Mouse (Mus musculus): ENCODE results near the gene Npnt. TPM values are rescaled to one million over a fixed set of nuclear protein-coding genes. Genes with fewer than 3 reads are reported as not detected.

The Npnt gene
- total RNA-seq (2012; rRNA removed) = 5.8 and 8.6 TPM in 2 replicates

GRCm38 (mm10) chr3:132949791-132950528 lies at the start of gene Npnt:
Gene Npnt, minus strand, starts transcription at chr3:132950291.
- no peaks in the 10 kb centered on the region for H3K4me1 ChIP-seq (ENCODE audit: control insufficient read depth in 2 of 2, insufficient read depth in 2 of 2, low read length in 2 of 2, poor library complexity in 1 of 2)
- H3K9me3 ChIP-seq (ENCODE audit: control insufficient read depth, insufficient read depth, low read depth, low read length) = no peaks in the 10 kb centered on the region
- in situ Hi-C loops (cut with MboI; ENCODE audit: low sequenced_read_pairs in 2 of 2, unreplicated experiment in 2 of 2) = no loop called here
- H3K36me3 ChIP-seq (ENCODE audit: control insufficient read depth, insufficient read depth, low read length, poor library complexity, severe bottlenecking) = no peaks in the 10 kb centered on the region
- H3K4me3 ChIP-seq (ENCODE audit: insufficient read depth in 1 of 2, low read depth in 1 of 2, low read length in 2 of 2, poor library complexity in 1 of 2, severe bottlenecking in 1 of 2) = peak within 1 kb of the TSS; percentile 77 to 83
- H3K9ac ChIP-seq (ENCODE audit: insufficient read depth, low read depth, low read length, poor library complexity, severe bottlenecking) = peak within 1 kb of the TSS; percentile 66
- H3K27ac ChIP-seq (ENCODE audit: insufficient read depth, low read depth, low read length, poor library complexity, severe bottlenecking) = no peak within 1 kb of the TSS
- peak; percentile 33 for DNase-seq (ENCODE audit: low read depth, low spot score)
- TF ChIP-seq MAFK (IDR thresholded peaks at IDR 0.05; ENCODE audit: insufficient read depth, low read depth, low read length) = no peak
- no peak for TF ChIP-seq CHD2 (IDR thresholded peaks at IDR 0.05; ENCODE audit: low read depth, low read length)
- 0 out of 2 replicates have a peak, but pooled peaks have one; percentile 62 for TF ChIP-seq HCFC1 (IDR thresholded peaks at IDR 0.05; ENCODE audit: borderline replicate concordance, insufficient read depth, low read length)
- TF ChIP-seq ZC3H11A (IDR thresholded peaks at IDR 0.05; ENCODE audit: borderline replicate concordance, low read depth, low read length) = no peak
- no peak for TF ChIP-seq ZNF384 (IDR thresholded peaks at IDR 0.05; ENCODE audit: low read depth, low read length)

GRCm38 (mm10) chr3:132996299-132996698 lies 46.2 kb upstream of the Npnt start:
- H3K9me3 ChIP-seq (ENCODE audit: control insufficient read depth, insufficient read depth, low read depth, low read length) = no peaks in the 10 kb centered on the region
- in situ Hi-C loops (cut with MboI; ENCODE audit: low sequenced_read_pairs in 2 of 2, unreplicated experiment in 2 of 2) = no loop called here
- no peak for DNase-seq (ENCODE audit: low read depth, low spot score)
- TF ChIP-seq CHD2 (IDR thresholded peaks at IDR 0.05; ENCODE audit: low read depth, low read length) = no peak
- no peak for TF ChIP-seq MAFK (IDR thresholded peaks at IDR 0.05; ENCODE audit: insufficient read depth, low read depth, low read length)
- TF ChIP-seq ZNF384 (IDR thresholded peaks at IDR 0.05; ENCODE audit: low read depth, low read length) = no peak
- no peak for TF ChIP-seq ZC3H11A (IDR thresholded peaks at IDR 0.05; ENCODE audit: borderline replicate concordance, low read depth, low read length)
- no peak for TF ChIP-seq HCFC1 (IDR thresholded peaks at IDR 0.05; ENCODE audit: borderline replicate concordance, insufficient read depth, low read length)
- H3K4me3 ChIP-seq (ENCODE audit: insufficient read depth in 1 of 2, low read depth in 1 of 2, low read length in 2 of 2, poor library complexity in 1 of 2, severe bottlenecking in 1 of 2) = no peak overlapping the region
- no peak overlapping the region for H3K9ac ChIP-seq (ENCODE audit: insufficient read depth, low read depth, low read length, poor library complexity, severe bottlenecking)
- no peaks in the 10 kb centered on the region for H3K4me1 ChIP-seq (ENCODE audit: control insufficient read depth in 2 of 2, insufficient read depth in 2 of 2, low read length in 2 of 2, poor library complexity in 1 of 2)
- H3K27ac ChIP-seq (ENCODE audit: insufficient read depth, low read depth, low read length, poor library complexity, severe bottlenecking) = no peak overlapping the region
- H3K36me3 ChIP-seq (ENCODE audit: control insufficient read depth, insufficient read depth, low read length, poor library complexity, severe bottlenecking) = peaks cover 6% of the 10 kb centered on the region

GRCm38 (mm10) chr3:132995904-132996267 lies 45.8 kb upstream of the Npnt start:
- DNase-seq (ENCODE audit: low read depth, low spot score) = no peak
- H3K36me3 ChIP-seq (ENCODE audit: control insufficient read depth, insufficient read depth, low read length, poor library complexity, severe bottlenecking) = peaks cover 6% of the 10 kb centered on the region
- no peak overlapping the region for H3K4me3 ChIP-seq (ENCODE audit: insufficient read depth in 1 of 2, low read depth in 1 of 2, low read length in 2 of 2, poor library complexity in 1 of 2, severe bottlenecking in 1 of 2)
- no peak overlapping the region for H3K9ac ChIP-seq (ENCODE audit: insufficient read depth, low read depth, low read length, poor library complexity, severe bottlenecking)
- no peak overlapping the region for H3K27ac ChIP-seq (ENCODE audit: insufficient read depth, low read depth, low read length, poor library complexity, severe bottlenecking)
- TF ChIP-seq HCFC1 (IDR thresholded peaks at IDR 0.05; ENCODE audit: borderline replicate concordance, insufficient read depth, low read length) (no peak), CHD2 (IDR thresholded peaks at IDR 0.05; ENCODE audit: low read depth, low read length) (no peak), MAFK (IDR thresholded peaks at IDR 0.05; ENCODE audit: insufficient read depth, low read depth, low read length) (no peak), ZC3H11A (IDR thresholded peaks at IDR 0.05; ENCODE audit: borderline replicate concordance, low read depth, low read length) (no peak), ZNF384 (IDR thresholded peaks at IDR 0.05; ENCODE audit: low read depth, low read length) (no peak)
- H3K4me1 ChIP-seq (ENCODE audit: control insufficient read depth in 2 of 2, insufficient read depth in 2 of 2, low read length in 2 of 2, poor library complexity in 1 of 2) = no peaks in the 10 kb centered on the region
- no peaks in the 10 kb centered on the region for H3K9me3 ChIP-seq (ENCODE audit: control insufficient read depth, insufficient read depth, low read depth, low read length)
- in situ Hi-C loops (cut with MboI; ENCODE audit: low sequenced_read_pairs in 2 of 2, unreplicated experiment in 2 of 2) = no loop called here

- TF ChIP-seq CHD2 (IDR thresholded peaks at IDR 0.05; ENCODE audit: low read depth, low read length) (no peak), HCFC1 (IDR thresholded peaks at IDR 0.05; ENCODE audit: borderline replicate concordance, insufficient read depth, low read length) (no peak), ZNF384 (IDR thresholded peaks at IDR 0.05; ENCODE audit: low read depth, low read length) (no peak), ZC3H11A (IDR thresholded peaks at IDR 0.05; ENCODE audit: borderline replicate concordance, low read depth, low read length) (no peak), MAFK (IDR thresholded peaks at IDR 0.05; ENCODE audit: insufficient read depth, low read depth, low read length) (no peak)
- Histone ChIP-seq H3K27ac (ENCODE audit: insufficient read depth, low read depth, low read length, poor library complexity, severe bottlenecking) (no peak overlapping the region), H3K4me3 (ENCODE audit: insufficient read depth in 1 of 2, low read depth in 1 of 2, low read length in 2 of 2, poor library complexity in 1 of 2, severe bottlenecking in 1 of 2) (no peak overlapping the region), H3K9ac (ENCODE audit: insufficient read depth, low read depth, low read length, poor library complexity, severe bottlenecking) (no peak overlapping the region), H3K9me3 (ENCODE audit: control insufficient read depth, insufficient read depth, low read depth, low read length) (no peaks in the 10 kb centered on the region), H3K36me3 (ENCODE audit: control insufficient read depth, insufficient read depth, low read length, poor library complexity, severe bottlenecking) (peaks cover 6% of the 10 kb centered on the region), H3K4me1 (ENCODE audit: control insufficient read depth in 2 of 2, insufficient read depth in 2 of 2, low read length in 2 of 2, poor library complexity in 1 of 2) (no peaks in the 10 kb centered on the region)
- in situ Hi-C loops (cut with MboI; ENCODE audit: low sequenced_read_pairs in 2 of 2, unreplicated experiment in 2 of 2) = no loop called here
- DNase-seq (ENCODE audit: low read depth, low spot score) = no peak
These were observed 45.2 kb upstream of the Npnt start for GRCm38 (mm10) chr3:132995172-132995903.

Data from ES-E14 (cell line).